Mouse (Mus musculus) midbrain, postnatal 0 days (tissue): ENCODE results near the gene Tmcc2. TPM values are rescaled to one million over a fixed set of nuclear protein-coding genes. Genes with fewer than 3 reads are reported as not detected.

Experiments used
- ATAC-seq: fragments of 200-750 bp; cut with Nextera tagmentation; 2 replicates; pipeline ENCODE4 v1.8.0; 2017; ENCODE audit warnings: moderate number of reproducible peaks, mild to moderate bottlenecking, moderate TSS enrichment, moderate library complexity; ENCODE audit not compliant: low FRiP score
- DNase-seq: peaks from one replicate; pipeline ENCODE4 v3.0.0-alpha.2; 2015; ENCODE audit warnings: low spot score
- H3K27ac ChIP-seq: fragments of 300-500 bp; sonication (generic); 2 replicates; pipeline ENCODE4 v1.5.1; 2014; ENCODE audit warnings: low read depth, mild to moderate bottlenecking, low read length, mixed read lengths
- H3K27me3 ChIP-seq: fragments of 300-500 bp; sonication (generic); 2 replicates; pipeline ENCODE4 v1.6.1; 2014; ENCODE audit warnings: low read length, control low read depth, mixed read lengths; ENCODE audit not compliant: insufficient read depth
- H3K36me3 ChIP-seq: fragments of 300-500 bp; sonication (generic); 2 replicates; pipeline ENCODE4 v1.6.1; 2014; ENCODE audit warnings: low read length, control low read depth, mixed read lengths; ENCODE audit not compliant: insufficient read depth
- H3K4me1 ChIP-seq: fragments of 300-500 bp; sonication (generic); 2 replicates; pipeline ENCODE4 v1.6.1; 2014; ENCODE audit warnings: mild to moderate bottlenecking, control low read depth, antibody characterized with exemption, low read length, mixed read lengths; ENCODE audit not compliant: insufficient read depth
- H3K4me2 ChIP-seq: fragments of 300-500 bp; sonication (generic); 2 replicates; pipeline ENCODE4 v1.6.1; 2014; ENCODE audit warnings: low read depth, mild to moderate bottlenecking, low read length, mixed read lengths; ENCODE audit not compliant: poor library complexity, severe bottlenecking
- H3K4me3 ChIP-seq: fragments of 300-500 bp; sonication (generic); 2 replicates; pipeline ENCODE4 v1.5.1; 2014; ENCODE audit warnings: low read depth, mild to moderate bottlenecking, low read length, moderate library complexity
- H3K9ac ChIP-seq: fragments of 300-500 bp; sonication (generic); replicated peaks from 2 replicates; pipeline ENCODE4 v1.6.1; 2014; ENCODE audit warnings: mild to moderate bottlenecking, low read length, moderate library complexity, mixed read lengths; ENCODE audit not compliant: poor library complexity, severe bottlenecking
- H3K9me3 ChIP-seq: fragments of 300-500 bp; sonication (generic); 2 replicates; pipeline ENCODE4 v1.6.1; 2016; ENCODE audit warnings: low read length, control low read depth
- CTCF ChIP-seq: IDR thresholded peaks from 2 replicates; pipeline ENCODE4 v1.5.1; 2016; ENCODE audit warnings: antibody characterized with exemption, mild to moderate bottlenecking
- WGBS: fragments of 180-500 bp; shearing (Covaris S2); extraction: QIAGEN DNeasy Blood & Tissue Kit; methylation state at CpG from one replicate; pipeline ENCODE4 v1.1.7; 2014; 5-methylcytosine and 5-hydroxymethylcytosine counted together
- polyA plus RNA-seq: library from polyadenylated mRNA; unstranded; fragments of >200 nt; fragmentation: Nextera tagmentation; extraction: Ambion mirVana; gene quantifications from 2 replicates; pipeline ENCODE4 v1.2.1, GENCODE M21; 2015
- total RNA-seq: library from RNA; depleted of rRNA; stranded (reverse); fragments of >200 nt; gene quantifications from 2 replicates; pipeline ENCODE4 v1.2.3, GENCODE M21; 2014

Tmcc2 gene
- total and polyA plus RNA-seq, 2 experiments from 2014 or later, result 36.3 to 152 TPM

DNA sequence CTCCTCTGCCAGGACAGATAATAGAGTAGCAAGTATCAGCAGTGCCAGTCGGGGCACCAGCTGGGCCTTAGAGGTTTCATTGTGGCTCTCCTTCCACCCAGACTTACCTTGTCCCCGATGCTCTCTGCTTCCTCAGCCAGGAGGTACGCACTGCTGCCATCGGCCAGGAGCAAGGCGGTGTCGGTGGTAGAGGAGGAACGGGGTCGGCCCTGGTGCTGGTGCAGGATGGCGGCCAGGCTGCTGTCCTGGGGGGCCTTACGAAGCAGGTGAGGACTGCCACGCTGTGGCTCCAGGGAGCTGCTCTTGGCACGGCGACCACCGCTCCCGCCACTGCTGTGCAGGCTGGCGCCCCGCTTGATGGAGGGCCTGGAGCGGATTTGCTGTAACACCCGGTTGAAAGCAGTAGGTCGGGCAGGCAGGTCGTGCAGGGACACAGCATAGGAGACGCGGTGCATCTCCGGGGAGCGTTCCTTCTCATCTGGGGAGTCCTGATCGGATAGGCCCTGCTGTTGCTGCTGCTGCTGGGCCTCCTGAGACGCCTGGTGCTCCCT, 10.5 kb downstream of the Tmcc2 start:
- DNase-seq (no peak), ATAC-seq (no peak)
- H3K36me3 ChIP-seq, result peaks cover 26% of the 10 kb centered on the region
- no peaks in the 10 kb centered on the region for H3K27me3 ChIP-seq
- TF ChIP-seq CTCF, result no peak
- no peaks in the 10 kb centered on the region for H3K9me3 ChIP-seq
- H3K4me1 ChIP-seq, result peaks cover 13% of the 10 kb centered on the region
- H3K4me2 ChIP-seq, result no peak overlapping the region
- H3K9ac ChIP-seq, result no peak overlapping the region
- WGBS, result 84% methylated on average over 27 of the region's 27 CpGs
- H3K4me3 ChIP-seq, result no peak overlapping the region
- H3K27ac ChIP-seq, result no peak overlapping the region

DNA sequence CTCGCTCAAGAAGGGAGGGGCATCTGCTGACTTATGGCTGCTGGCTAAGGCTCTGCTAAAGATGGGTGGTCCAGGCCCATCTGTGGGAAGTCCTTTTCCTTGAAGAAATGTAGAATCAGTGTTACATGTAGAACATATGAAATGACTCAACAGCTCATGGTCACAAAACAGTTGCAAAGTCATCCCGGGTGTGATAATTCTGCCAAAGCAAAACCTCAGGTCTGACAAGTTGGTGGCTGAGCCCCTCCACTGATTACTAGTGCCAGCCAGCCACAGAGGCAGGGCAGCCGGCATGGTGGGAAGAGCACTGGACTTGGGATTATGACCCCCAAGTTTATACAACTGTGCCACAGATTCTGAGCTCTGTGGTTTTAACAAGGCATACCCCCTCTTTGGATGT, 13.3 kb downstream of the Tmcc2 start:
- Histone ChIP-seq H3K4me3 (no peak overlapping the region), H3K9me3 (no peaks in the 10 kb centered on the region), H3K4me1 (0 out of 2 replicates have a peak, but pooled peaks cover 5% of the 10 kb centered on the region), H3K27ac (no peak overlapping the region), H3K36me3 (peaks cover 33% of the 10 kb centered on the region), H3K9ac (no peak overlapping the region), H3K4me2 (no peak overlapping the region), H3K27me3 (no peaks in the 10 kb centered on the region)
- WGBS, result 91% methylated on average over 3 of the region's 3 CpGs
- DNase-seq, result no peak
- ATAC-seq, result no peak
- no peak for TF ChIP-seq CTCF

DNA sequence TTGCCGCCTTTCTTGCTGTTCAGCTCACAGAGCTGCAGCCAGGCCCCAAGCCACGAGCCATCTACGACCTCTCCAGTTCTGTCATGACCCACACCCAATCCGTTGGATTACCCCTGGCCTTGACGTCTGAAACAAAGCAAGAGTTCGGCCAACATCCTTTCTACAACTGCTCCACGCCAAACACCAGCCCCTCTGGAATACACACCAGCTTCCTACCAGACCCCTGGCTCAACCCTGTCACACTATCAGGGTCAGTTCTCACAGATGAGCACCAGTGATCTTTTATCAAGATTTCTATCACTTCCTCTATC, 14.1 kb downstream of the Tmcc2 start:
- DNase-seq (no peak), ATAC-seq (no peak)
- WGBS, result 62% methylated on average over 7 of the region's 7 CpGs
- TF ChIP-seq CTCF, result no peak
- peaks cover 33% of the 10 kb centered on the region for H3K36me3 ChIP-seq
- 0 out of 2 replicates have a peak, but pooled peaks cover 12% of the 10 kb centered on the region for H3K4me1 ChIP-seq
- H3K4me2 ChIP-seq, result no peak overlapping the region
- H3K27ac ChIP-seq, result no peak overlapping the region
- no peak overlapping the region for H3K9ac ChIP-seq
- H3K27me3 ChIP-seq, result no peaks in the 10 kb centered on the region
- H3K9me3 ChIP-seq, result no peaks in the 10 kb centered on the region
- H3K4me3 ChIP-seq, result no peak overlapping the region

DNA sequence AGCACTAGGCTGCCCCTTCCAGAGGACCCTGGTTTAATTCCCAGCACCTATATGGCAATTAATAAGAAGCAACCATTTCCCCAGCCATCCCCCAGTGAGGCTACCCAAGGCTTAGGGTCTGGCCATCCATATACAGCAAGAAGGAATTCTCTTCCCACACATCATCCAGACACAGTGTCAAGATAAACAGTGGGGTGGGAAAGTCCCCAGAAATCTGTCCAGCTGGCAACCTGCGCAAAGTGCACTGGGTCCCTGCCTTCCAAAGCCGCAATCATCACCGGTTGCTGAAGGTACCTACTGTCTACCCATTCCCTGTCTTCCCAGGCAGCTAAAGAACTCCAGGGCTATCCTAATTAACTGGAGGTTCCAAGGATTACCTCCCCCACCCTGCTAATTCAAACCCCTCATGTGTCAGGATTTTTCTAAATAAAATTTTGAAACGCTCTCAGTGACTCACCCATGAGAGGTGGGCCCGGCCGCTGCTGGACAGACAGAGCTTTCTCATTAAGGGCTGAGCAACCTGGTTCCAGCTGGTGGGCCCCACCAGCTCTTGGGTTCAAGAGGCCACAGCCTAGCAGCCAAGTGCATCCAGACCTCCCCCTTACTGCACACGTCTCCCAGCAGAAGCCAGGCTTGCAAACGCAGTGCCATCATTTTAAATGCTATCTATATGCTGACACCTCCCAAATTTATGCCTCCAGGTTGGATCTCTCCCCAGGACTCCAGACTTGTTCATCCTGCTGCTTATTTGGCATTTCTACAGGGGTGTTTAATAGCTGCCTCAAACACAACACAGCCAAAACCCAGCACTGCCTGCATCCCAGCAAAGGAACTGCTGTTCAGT, 14.6 kb downstream of the Tmcc2 start:
- Histone ChIP-seq H3K9ac (no peak overlapping the region), H3K27ac (no peak overlapping the region), H3K4me3 (no peak overlapping the region), H3K27me3 (no peaks in the 10 kb centered on the region), H3K4me2 (no peak overlapping the region), H3K36me3 (peaks cover 33% of the 10 kb centered on the region), H3K4me1 (0 out of 2 replicates have a peak, but pooled peaks cover 16% of the 10 kb centered on the region), H3K9me3 (no peaks in the 10 kb centered on the region)
- TF ChIP-seq CTCF, result no peak
- ATAC-seq (no peak), DNase-seq (no peak)
- 71% methylated on average over 8 of the region's 8 CpGs for WGBS

DNA sequence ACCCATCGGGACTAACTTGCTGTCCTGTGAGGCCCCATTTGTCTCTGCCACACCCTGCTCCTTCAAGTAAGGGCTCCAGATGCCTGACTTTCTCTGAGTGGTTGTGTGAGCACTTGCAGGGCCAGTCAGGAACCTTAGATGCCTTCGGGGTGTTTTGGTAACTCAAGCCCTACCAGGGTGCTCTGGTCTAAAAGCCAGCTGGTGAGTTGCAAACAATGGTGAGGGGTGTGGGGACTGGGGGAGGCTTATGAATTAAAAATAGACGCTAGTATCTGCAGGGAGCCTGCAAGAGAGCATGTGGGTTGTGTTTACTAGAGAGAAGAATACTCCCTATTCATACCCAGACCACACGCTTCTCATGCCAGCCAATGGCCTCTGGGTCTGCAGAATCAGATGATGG, 15.8 kb downstream of the Tmcc2 start:
- Histone ChIP-seq H3K9me3 (no peaks in the 10 kb centered on the region), H3K9ac (no peak overlapping the region), H3K27ac (no peak overlapping the region), H3K4me3 (no peak overlapping the region), H3K4me1 (0 out of 2 replicates have a peak, but pooled peaks cover 16% of the 10 kb centered on the region), H3K4me2 (no peak overlapping the region), H3K36me3 (peaks cover 30% of the 10 kb centered on the region), H3K27me3 (no peaks in the 10 kb centered on the region)
- ATAC-seq (no peak), DNase-seq (no peak)
- no peak for TF ChIP-seq CTCF
- 39% methylated on average over 4 of the region's 4 CpGs for WGBS

DNA sequence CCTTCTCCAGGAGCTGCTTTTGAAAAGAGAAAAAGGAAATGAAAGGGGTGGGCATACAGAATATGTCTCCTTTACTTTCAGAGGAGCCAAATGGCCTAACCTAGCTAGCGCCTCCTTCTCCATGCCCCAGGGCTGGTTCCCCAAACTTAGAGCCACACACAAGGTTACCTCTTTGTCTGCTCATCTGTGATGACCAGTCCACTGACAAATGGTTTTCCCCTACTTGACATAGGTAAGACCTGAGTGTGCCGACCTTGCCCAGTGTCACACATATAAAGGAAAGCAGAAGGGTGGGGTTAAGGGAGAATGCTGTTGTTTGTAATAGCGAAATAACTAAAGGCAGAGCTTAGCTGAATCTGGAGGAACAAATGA, 16.2 kb downstream of the Tmcc2 start:
- WGBS, result 75% methylated on average over 3 of the region's 3 CpGs
- 0 out of 2 replicates have a peak, but pooled peaks cover 16% of the 10 kb centered on the region for H3K4me1 ChIP-seq
- no peak overlapping the region for H3K27ac ChIP-seq
- DNase-seq, result no peak
- TF ChIP-seq CTCF, result no peak
- no peaks in the 10 kb centered on the region for H3K9me3 ChIP-seq
- ATAC-seq, result no peak
- no peak overlapping the region for H3K4me2 ChIP-seq
- no peak overlapping the region for H3K4me3 ChIP-seq
- peaks cover 26% of the 10 kb centered on the region for H3K36me3 ChIP-seq
- no peak overlapping the region for H3K9ac ChIP-seq
- H3K27me3 ChIP-seq, result no peaks in the 10 kb centered on the region
